Mouse (Mus musculus) forebrain, postnatal 0 days (tissue): ENCODE measurements at regions not wholly inside any gene's neighbourhood (a gene's known extent, or its start where the extent isn't known, plus 50 kb on each side); places are given as distances from the start of the nearest gene placed in this dataset.

Experiments
- ATAC-seq: fragments of 200-750 bp; cut with Nextera tagmentation; 2 replicates; pipeline ENCODE4 v1.8.0; 2017; ENCODE audit warnings: mild to moderate bottlenecking, moderate library complexity
- DNase-seq: peaks from one replicate; pipeline ENCODE4 v3.0.0-alpha.2; 2015
- H3K27ac ChIP-seq: fragments of 300-500 bp; sonication (generic); 2 replicates; pipeline ENCODE4 v1.5.1; 2014; ENCODE audit warnings: low read depth, mild to moderate bottlenecking, antibody characterized with exemption, low read length, moderate library complexity, mixed read lengths
- H3K27me3 ChIP-seq: fragments of 300-500 bp; sonication (generic); 2 replicates; pipeline ENCODE4 v1.6.1; 2014; ENCODE audit warnings: mild to moderate bottlenecking, low read length, mixed read lengths; ENCODE audit not compliant: insufficient read depth
- H3K36me3 ChIP-seq: fragments of 300-500 bp; sonication (generic); 2 replicates; pipeline ENCODE4 v1.6.1; 2014; ENCODE audit warnings: mild to moderate bottlenecking, moderate library complexity; ENCODE audit not compliant: insufficient read depth
- H3K4me1 ChIP-seq: fragments of 300-500 bp; sonication (generic); 2 replicates; pipeline ENCODE4 v1.6.1; 2014; ENCODE audit warnings: antibody characterized with exemption; ENCODE audit not compliant: insufficient read depth
- H3K4me2 ChIP-seq: fragments of 300-500 bp; sonication (generic); 2 replicates; pipeline ENCODE4 v1.6.1; 2014; ENCODE audit warnings: low read depth, mild to moderate bottlenecking, moderate library complexity
- H3K4me3 ChIP-seq: fragments of 300-500 bp; sonication (generic); 2 replicates; pipeline ENCODE4 v1.5.1; 2014; ENCODE audit warnings: low read depth, low read length, mixed read lengths
- H3K9ac ChIP-seq: fragments of 300-500 bp; sonication (generic); 2 replicates; pipeline ENCODE4 v1.6.1; 2014; ENCODE audit warnings: mild to moderate bottlenecking
- H3K9me3 ChIP-seq: fragments of 300-500 bp; sonication (generic); 2 replicates; pipeline ENCODE4 v1.6.1; 2016; ENCODE audit warnings: low read length
- CTCF ChIP-seq: sonication (generic); IDR thresholded peaks from 2 replicates; pipeline ENCODE4 v1.5.1; 2016; ENCODE audit warnings: antibody characterized with exemption, control low read depth, low read depth
- WGBS: fragments of 180-500 bp; shearing (Covaris S2); extraction: QIAGEN DNeasy Blood & Tissue Kit; methylation state at CpG from one replicate; pipeline ENCODE4 v1.1.7; 2014; 5-methylcytosine and 5-hydroxymethylcytosine counted together

DNA sequence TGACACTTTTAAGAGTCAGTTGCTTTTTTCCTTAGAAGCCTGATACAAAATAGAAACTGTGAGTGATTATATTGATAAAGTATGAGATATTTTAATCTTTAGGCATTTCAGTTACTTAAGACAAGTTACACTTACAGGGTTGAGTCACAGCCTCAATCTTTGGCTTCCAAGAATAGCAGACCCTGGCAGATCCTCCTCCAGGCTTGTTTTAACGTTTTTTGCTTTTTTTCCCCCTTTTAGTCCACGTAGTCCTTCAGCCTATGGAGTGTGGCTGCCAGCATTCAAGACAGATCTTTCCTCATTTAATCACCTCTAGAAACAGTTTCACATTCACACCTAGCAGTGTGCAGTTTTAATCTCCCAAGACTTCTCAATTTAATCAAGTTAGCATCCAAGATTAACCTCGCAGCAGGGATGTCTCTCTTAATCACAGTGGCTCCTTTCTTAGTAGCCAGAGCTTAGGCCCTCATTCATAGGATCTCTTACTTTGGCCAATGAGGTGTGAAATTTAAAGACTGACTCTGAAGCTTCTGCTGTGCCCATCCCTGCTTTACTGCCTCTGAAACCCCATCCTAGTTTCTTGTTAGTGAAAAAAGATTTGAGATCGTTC is 308.5 kb downstream of the Sqor start:
- ATAC-seq: no peak
- no peak overlapping the region for H3K4me3 ChIP-seq
- no peak overlapping the region for H3K4me2 ChIP-seq
- 7% methylated on average over 4 of the region's 4 CpGs for WGBS
- TF ChIP-seq CTCF: no peak
- H3K9me3 ChIP-seq: no peaks in the 10 kb centered on the region
- DNase-seq: no peak
- H3K9ac ChIP-seq: no peak overlapping the region
- no peak overlapping the region for H3K27ac ChIP-seq
- no peaks in the 10 kb centered on the region for H3K4me1 ChIP-seq
- no peaks in the 10 kb centered on the region for H3K27me3 ChIP-seq
- H3K36me3 ChIP-seq: no peaks in the 10 kb centered on the region

DNA sequence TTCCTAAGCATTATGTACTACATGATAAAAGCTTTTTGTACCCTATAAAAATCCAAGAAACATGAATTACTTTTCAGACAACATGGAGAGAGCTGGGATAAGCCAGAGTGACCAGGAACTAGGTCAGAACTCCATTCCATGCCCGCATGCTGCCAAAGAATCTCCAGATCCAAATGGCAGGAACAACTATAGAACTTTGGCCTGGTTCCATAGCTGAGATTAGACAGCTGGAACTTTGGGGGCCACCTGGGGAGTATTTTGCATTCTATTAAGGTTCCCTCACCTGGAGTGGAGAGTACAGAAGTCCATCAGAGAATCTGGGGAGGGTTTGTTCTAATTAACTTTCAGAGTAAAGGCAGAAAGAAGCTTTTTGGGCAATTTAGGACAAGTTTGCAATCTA is 327.7 kb downstream of the Sqor start:
- DNase-seq: no peak
- no peak for TF ChIP-seq CTCF
- WGBS: 79% methylated on average over 1 of the region's 1 CpGs
- Histone ChIP-seq H3K27me3 (no peaks in the 10 kb centered on the region), H3K9ac (no peak overlapping the region), H3K4me2 (no peak overlapping the region), H3K4me1 (no peaks in the 10 kb centered on the region), H3K9me3 (no peaks in the 10 kb centered on the region), H3K36me3 (no peaks in the 10 kb centered on the region), H3K27ac (no peak overlapping the region), H3K4me3 (no peak overlapping the region)
- no peak for ATAC-seq

- WGBS: 51% methylated on average over 4 of the region's 4 CpGs
- no peaks in the 10 kb centered on the region for H3K27me3 ChIP-seq
- no peak overlapping the region for H3K9ac ChIP-seq
- H3K9me3 ChIP-seq: no peaks in the 10 kb centered on the region
- H3K4me2 ChIP-seq: no peak overlapping the region
- no peak overlapping the region for H3K4me3 ChIP-seq
- ATAC-seq (no peak), DNase-seq (no peak)
- H3K27ac ChIP-seq: no peak overlapping the region
- TF ChIP-seq CTCF: no peak
- H3K36me3 ChIP-seq: no peaks in the 10 kb centered on the region
- H3K4me1 ChIP-seq: no peaks in the 10 kb centered on the region
These were observed 338.5 kb downstream of the Sqor start for GRCm38 (mm10) chr2:123103530-123103929.

DNA sequence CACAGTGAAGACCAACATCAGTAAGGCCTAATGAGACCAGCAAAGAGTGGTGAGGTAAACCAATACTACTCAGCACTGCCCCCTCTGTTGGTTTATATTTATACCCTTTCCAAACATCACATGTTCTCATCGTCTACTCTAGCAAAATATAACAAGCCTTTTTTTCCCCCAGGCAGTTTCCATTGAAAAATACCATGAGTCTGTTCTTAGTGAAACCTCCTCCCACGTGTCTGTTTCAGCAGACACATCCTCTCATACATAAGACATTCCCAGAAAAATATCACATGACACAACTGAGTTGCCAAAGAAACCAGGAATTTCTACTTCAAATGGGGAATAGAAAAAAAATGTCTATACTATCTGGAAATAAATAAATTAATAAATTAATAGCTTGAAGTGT is 366.5 kb downstream of the Sqor start:
- DNase-seq (no peak), ATAC-seq (no peak)
- no peak overlapping the region for H3K9ac ChIP-seq
- TF ChIP-seq CTCF: no peak
- no peaks in the 10 kb centered on the region for H3K4me1 ChIP-seq
- H3K36me3 ChIP-seq: no peaks in the 10 kb centered on the region
- H3K27ac ChIP-seq: no peak overlapping the region
- no peak overlapping the region for H3K4me2 ChIP-seq
- no peaks in the 10 kb centered on the region for H3K27me3 ChIP-seq
- no peak overlapping the region for H3K4me3 ChIP-seq
- WGBS: 53% methylated on average over 2 of the region's 2 CpGs
- no peaks in the 10 kb centered on the region for H3K9me3 ChIP-seq

DNA sequence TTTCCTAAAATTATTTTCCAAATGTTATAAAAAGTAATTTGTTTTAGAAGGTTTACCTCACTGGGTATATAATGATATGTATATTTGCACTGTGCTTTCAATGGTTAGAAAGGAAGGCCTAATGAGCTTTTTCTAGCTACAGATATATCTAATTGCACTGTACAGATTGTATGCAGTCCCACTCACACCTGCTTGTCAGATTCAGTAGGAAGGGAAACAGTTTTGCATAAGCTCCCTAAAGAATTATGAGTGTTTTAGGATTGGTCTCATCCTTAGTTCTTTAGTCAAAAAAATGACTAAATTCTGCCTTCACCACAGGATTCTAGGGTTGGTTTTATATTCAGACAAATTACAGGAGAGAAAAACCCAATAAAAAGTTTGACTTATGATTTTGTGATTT is 388.1 kb downstream of the Sqor start:
- no peak for TF ChIP-seq CTCF
- H3K4me2 ChIP-seq: no peak overlapping the region
- no peak for DNase-seq
- no peak for ATAC-seq
- H3K27ac ChIP-seq: no peak overlapping the region
- no peaks in the 10 kb centered on the region for H3K9me3 ChIP-seq
- no peaks in the 10 kb centered on the region for H3K27me3 ChIP-seq
- no peak overlapping the region for H3K9ac ChIP-seq
- H3K36me3 ChIP-seq: no peaks in the 10 kb centered on the region
- H3K4me3 ChIP-seq: no peak overlapping the region
- H3K4me1 ChIP-seq: no peaks in the 10 kb centered on the region

DNA sequence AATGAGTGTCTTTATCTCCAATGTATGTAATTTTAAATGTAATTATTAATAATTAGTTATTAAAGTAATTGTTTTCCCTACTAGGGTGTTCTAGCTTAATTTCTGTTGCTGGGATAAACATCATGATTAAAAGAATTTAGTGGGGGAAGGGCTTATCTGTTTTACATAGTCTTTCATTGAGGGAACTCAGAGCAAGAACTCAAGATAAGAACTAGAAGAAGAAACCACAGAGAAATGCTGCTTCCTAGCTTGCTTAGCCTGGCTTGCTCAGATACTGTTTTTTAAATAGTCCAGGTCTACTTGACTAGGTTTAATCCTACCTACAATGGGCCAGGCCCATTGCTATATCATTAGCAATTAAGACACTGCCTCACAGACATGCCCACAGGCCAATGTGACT is 400.3 kb downstream of the Sqor start:
- H3K27ac ChIP-seq: no peak overlapping the region
- H3K4me3 ChIP-seq: no peak overlapping the region
- DNase-seq: no peak
- TF ChIP-seq CTCF: no peak
- H3K4me2 ChIP-seq: no peak overlapping the region
- no peaks in the 10 kb centered on the region for H3K27me3 ChIP-seq
- no peaks in the 10 kb centered on the region for H3K36me3 ChIP-seq
- H3K9me3 ChIP-seq: peaks cover 5% of the 10 kb centered on the region; the same call in 1 of the 2 replicates
- ATAC-seq: no peak
- H3K9ac ChIP-seq: no peak overlapping the region
- H3K4me1 ChIP-seq: no peaks in the 10 kb centered on the region

GRCm38 (mm10) chr2:123170611-123171010 is 405.6 kb downstream of the Sqor start:
- Histone ChIP-seq H3K27me3 (no peaks in the 10 kb centered on the region), H3K27ac (no peak overlapping the region), H3K4me2 (no peak overlapping the region), H3K36me3 (no peaks in the 10 kb centered on the region), H3K4me3 (no peak overlapping the region), H3K4me1 (no peaks in the 10 kb centered on the region), H3K9me3 (no peaks in the 10 kb centered on the region), H3K9ac (no peak overlapping the region)
- DNase-seq: no peak
- WGBS: 87% methylated on average over 1 of the region's 1 CpGs
- no peak for ATAC-seq
- TF ChIP-seq CTCF: no peak

DNA sequence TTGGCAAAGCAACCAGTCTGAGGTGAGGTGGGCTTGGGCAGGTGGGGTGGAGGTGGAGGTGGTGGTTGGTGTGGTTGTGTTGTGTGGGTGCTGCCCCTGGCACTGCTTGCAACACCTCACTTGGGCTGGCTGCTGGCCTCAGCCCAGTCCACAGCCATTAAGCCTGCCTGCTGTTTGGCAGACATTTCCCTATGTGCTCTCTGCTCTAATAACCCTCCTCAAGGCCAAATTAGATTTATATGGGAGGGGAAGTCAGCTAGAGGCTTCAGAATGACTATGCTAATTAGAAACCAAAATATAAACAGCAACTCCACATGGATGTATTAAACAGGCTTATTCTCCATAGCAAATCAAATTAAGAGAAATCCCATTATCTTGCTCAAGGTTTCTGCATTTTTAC is 417.2 kb downstream of the Sqor start:
- no peak for ATAC-seq
- H3K4me3 ChIP-seq: no peak overlapping the region
- no peaks in the 10 kb centered on the region for H3K9me3 ChIP-seq
- no peak overlapping the region for H3K27ac ChIP-seq
- H3K36me3 ChIP-seq: no peaks in the 10 kb centered on the region
- H3K4me1 ChIP-seq: no peaks in the 10 kb centered on the region
- H3K27me3 ChIP-seq: no peaks in the 10 kb centered on the region
- TF ChIP-seq CTCF: no peak
- no peak overlapping the region for H3K9ac ChIP-seq
- H3K4me2 ChIP-seq: no peak overlapping the region
- DNase-seq: no peak
